Mouse (Mus musculus) right cerebral cortex, adult 2 months (tissue): ENCODE measurements around the gene Mob3b.

Experiments used
- DNase-seq, 2 experiments: peaks; one replicate each; pipeline ENCODE4 v3.0.0; 2021 to 2022; ENCODE audit warnings: low spot score in 2 of 2

Gene Mob3b

DNA sequence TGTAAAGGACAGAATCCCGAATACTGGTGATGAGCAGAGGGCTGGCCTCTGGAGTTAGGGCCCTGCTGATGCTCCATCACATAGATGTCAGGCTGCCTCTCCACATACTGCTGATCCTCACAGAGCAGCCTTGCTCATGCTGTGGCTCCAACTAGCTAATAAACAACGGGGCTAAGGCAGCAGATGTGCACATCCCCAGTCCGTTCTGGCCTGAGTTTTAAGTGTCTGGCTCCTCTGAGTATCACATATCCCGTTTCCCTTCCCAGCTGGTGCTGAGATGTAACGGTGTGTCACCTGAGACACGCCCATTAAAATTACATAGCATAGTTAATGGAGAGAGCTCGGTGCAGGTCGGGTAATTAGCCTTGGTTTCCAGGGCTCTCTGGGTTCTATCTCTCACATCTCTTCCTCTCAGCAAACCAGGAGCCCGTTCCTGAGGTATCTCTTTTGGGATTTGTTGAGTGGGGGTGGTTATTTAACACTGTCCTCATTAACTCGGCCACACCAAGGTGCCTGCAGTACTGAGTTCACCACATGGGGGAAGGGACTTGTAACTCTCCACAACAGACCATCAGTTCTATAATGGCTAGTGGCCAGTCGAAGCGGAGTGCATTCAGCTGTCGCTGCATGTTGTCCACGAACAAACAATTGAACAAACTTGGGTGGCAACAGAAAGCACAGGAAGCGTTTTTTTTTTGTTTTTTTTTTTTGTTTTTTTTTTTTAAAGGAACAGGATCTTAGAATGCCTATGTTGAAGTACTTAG, 92.0 kb downstream of the Mob3b start:
- DNase-seq, result no peak

DNA sequence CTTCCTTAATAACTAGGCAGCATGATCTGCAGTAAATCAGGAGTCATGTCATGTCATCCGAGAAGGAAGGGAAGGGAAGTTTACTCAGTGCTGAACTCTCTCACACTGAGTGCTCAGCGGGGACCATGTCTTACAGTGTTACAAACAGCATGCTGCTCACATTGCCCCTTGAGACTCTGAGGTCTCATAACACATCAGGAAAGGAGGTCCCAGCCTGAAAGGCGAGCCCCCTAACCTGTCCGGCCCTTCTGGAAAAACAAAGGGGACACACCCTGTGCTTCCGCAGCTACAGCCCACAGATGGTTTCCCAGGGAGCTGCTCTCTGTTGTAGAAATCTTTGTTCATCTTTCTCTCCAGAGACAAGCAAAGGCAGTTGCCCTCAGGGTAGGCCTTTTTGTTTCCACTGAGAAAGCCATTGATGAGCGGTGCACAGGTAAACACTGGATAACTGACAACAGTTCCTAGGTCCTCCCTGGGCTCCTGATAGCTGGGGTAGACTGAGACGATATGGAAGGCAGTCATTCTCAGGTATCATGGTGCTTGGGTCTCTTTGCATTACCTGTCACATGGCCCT, 94.1 kb downstream of the Mob3b start:
- DNase-seq, result no peak

DNA sequence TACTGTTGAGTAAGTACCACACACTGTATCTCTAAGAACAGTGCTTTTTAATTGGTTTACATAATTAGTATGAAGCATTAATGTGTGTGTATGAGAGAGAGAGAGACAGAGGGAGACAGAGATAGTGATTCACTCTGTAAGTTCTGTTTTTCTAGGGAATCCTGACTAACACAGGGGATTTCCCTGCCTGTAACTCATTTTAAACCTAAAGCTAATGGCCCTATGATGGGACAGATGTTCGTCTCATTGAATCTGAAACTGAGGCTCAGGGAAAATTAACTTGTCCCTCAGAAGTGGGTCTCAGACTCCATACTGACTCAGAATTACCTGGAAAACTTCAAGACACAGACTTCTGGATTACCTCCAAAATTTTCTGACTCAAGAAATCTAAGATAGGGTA, 96.3 kb downstream of the Mob3b start:
- DNase-seq, result no peak

DNA sequence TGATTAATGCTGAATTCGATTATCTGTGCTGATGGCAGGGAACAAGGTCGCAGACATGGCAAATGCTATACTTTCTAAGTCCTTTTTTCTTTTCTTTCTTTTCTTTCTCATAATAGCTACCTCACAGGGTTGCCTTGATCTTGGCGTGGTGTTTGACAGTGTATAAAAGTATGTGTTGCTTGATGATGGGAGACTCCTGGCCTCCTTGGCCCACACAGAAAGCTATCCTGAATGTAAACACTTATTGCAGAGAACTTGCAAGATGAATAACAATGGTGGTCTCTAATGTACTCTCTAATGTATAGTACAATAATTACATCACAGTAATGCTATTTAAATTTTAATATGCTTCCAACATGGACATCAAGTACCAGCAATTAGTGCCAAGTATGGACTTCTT, 96.9 kb downstream of the Mob3b start:
- no peak for DNase-seq

DNA sequence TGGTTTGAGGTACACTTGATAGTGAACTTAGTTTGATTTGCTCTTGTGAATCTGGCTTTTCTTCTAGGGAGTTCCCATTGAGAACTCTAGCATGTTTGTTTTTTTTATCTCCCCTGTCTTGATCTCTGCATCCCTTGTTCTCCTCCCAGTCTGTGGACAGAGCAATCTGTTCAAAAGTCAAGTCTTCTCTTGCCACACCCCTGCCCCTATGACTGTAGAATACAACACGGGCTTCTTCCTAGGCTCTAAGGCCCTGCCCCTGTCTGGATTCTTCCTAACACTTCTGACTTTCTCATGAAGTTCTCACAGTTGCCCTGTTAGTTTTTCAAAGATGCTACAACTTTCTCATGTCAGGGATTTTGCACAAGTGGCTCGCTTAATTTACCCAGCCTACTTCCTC, 102.9 kb downstream of the Mob3b start:
- DNase-seq, result no peak

DNA sequence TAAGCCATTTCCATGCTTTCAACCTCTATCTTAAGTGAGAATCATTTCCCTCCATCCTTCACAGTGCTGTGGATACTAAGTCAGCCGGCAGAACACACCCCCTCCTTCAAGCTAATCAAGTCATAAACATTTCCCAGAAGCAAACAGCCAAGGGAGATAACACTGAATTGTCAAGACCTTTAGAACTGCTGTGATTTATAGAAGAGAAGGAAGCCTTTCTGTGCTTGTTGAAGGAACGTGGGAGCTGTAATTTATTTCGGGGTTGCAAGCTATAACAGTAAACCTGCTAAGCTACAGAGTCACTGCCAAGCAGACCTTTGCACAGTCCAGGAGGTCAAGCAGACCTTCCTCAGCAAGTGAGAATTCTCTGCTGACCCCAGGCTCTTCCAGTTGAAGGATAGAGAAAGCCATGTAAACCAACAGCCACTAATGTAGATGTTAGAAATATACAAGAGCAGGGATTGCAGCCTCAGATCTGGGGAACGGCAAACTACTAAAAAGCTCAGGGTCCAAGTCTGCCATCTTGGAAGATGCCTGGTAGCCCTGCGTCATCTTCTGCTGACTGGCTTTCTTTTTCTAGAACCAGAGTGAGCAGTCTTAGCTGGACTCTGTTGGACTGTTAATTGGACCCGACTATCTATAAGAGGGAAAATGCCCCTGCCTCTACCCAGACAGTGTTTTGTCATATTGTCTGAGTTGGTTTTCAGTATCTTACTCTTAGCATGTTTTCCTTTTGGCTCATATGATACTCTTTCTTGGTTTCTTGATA, 104.9 kb downstream of the Mob3b start:
- no peak for DNase-seq

DNA sequence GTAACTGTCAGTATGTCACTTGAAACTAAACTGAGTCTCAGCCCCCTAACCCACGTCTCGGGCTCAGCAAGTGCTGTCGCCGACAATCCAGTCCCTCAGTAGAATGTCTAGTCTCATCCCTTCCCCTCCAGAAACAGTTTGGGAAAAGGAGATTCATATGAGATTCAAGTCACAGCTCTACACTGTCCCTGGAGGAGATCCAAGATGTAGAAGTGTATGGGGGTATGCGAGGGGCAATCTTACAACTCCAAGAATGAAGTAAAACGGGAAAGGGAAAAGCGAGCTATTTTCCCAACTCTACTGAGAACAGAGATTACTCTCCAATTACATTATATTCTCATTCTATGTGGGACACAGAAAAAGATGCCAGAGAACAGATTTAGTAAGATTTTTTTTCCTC, 106.1 kb downstream of the Mob3b start:
- DNase-seq, result no peak

DNA sequence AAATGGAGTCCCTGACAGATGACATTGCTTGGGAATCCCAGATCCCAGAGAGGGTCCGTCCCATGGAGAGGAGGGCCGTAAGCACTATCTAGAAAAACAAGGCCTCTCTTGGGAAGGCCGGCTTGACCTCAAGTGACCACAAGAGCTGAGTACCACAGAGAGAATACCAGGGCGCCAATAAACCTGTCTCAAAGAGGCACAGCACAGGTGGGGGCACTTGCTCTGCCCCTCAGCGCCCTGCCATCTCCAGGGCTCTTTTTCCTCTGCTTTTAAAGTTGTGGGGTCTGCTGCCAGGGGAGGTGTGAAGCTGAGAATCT, 107.6 kb downstream of the Mob3b start:
- no peak for DNase-seq

DNA sequence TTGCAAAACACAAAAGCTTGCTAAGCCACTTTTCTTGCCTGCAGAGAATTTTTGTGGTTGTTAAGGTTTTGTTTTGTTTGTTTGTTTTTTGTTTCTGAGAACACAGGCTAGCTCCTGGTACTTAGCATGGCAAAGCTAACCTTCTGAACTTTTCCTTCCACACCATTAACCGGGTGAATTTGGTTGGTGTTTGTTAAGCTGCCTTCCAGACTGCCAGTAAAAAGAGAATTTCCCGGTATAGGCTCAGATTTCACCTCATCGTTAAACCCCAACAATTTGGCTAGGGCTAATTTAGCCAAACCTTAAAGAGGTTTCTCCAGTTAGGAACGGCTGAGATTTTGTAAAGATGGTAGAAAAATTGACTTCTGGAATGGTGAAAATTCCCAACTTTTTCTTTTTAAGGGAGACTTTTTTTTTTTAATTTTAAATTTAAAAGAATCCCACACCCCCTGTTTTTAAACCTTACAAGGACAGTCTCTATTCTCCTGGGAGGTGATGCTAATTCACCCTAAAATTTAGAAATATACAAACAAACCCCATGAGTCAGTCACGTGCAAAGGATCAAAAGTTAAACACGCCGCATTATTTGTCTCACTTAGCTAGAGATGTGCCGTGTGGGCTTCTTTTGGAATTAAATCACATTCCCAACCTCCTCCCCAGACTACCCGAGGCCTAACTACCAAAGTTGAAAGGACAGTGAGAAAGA, 108.1 kb downstream of the Mob3b start:
- DNase-seq, result no peak

DNA sequence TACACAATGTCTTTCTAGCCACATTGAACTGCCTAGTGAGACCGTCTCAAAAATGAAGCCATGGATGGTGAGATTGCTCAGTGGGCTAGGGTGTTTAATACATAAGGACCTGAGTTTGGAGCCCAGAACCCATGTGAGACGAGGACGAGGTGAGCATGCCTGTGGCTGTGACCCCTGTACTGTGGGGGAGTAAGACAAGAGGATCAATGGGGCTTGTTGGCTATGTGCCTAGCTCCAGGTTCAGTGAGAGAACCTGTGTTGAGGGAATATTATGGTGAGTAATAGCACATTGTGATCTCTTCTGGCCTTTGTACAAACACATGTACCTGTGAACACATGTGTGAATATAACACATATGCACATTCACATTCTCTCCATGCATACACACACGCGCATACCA, 116.4 kb downstream of the Mob3b start:
- DNase-seq, result no peak

DNA sequence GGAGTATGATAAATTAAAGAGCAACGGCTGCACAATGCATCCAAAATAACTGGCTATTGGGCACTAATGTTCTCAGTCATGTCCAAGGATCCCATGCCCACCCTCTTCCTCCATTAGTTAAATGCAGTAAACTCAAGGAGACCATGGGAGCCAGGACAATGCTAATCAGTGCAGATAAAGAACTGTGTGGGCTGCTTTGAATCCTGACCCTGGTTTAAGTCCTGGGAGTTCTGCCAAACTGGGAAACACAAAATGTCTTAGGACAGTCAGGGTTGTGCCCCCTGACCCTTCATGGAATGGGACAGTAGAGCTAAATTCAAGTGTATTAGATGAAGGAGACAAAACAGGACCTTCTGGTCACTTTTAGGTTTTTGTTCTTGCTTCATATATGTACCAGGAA, 117.0 kb downstream of the Mob3b start:
- no peak for DNase-seq

DNA sequence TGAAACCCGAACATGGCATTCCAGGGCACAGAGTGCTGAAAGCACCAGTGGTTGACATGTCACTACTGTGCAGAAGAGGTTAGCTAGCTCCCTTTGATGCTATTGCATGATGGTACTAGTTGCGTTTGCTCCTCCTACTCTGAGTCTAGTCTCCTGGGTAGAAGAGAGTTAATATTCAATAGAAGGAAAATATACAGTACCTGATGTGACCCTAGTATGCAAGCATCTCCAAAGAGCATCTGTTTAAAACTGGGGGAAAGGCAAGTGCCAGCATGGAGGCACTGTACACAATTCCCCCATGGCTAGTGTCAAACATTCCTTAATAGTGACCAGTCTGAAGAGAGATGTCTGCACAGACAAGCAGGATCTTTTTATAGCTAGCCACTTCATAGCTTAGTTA, 119.5 kb downstream of the Mob3b start:
- DNase-seq, result no peak

DNA sequence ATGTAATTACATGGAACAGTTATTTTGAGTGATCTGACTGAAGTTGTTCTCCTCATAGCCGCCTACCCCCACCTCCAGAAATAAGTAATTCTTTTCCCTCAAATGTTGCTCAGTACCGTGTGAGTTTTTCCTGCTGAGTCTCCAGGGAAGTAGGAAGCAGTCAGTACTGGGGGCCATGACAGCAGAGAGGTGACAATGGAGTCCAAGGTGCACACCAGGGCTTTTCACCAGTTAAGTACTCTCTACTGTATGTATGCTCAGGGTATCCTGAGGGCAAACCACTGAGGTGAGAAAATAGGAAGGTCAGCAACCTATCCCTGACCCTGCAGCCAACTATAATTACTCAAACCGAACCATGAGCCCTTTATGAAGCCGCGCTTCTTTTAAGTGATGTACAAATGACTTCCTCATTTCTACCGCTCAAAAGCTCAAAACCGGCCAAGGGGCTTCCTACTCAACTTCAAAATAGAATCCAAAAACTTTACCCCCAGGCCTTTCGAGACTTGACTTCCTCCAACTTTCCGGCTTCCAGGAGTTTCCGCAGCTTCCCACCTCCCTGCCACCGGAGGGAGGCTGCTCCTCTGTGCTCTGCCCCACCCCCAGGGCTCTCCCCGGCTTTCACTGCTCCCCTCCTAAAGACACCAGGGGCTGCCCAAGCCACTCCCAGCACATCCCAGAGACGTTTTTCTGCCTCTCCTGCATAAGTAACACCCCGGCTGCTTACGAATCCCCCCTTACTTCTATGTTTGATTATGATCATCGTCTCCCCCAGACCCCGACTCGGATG, 122.6 kb downstream of the Mob3b start:
- DNase-seq, result no peak

DNA sequence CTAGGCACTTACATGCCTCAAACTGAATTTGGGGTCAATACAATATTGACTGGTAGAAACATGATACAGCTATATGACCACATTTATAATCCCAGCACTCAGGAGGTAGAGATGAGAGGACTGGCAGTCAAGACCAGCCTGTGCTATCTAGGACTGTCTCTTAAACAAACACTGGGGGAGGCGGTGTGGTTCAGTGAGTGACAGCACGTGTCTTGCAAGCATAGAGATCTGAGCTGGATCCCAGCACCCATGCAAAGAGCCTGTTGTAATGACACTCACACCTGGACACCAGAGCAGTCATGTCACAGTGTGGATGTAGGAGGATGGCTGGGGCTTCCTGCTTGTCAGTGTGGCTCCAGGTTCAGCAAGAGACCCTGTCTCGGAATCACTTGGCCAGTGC, 124.5 kb downstream of the Mob3b start:
- no peak for DNase-seq

DNA sequence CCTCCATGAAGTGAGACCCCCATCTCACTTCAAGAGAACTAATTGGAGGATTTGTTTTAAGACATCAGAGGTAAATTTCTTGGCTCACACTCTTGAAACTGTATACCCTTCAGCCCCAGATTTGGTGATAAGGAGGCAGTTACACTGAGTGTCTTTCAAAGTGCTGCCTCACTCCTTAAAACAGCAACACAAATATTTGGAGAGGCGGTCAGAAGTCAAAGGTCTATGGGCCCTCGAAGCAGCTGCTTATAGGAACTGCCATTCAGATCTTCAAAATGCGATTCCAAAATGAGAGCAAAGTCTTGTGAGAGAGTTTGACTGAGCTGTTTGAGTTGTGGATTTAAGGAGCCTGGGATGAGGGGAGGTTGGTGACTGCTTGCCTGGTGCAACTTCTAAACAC, 125.7 kb downstream of the Mob3b start:
- DNase-seq, result no peak

DNA sequence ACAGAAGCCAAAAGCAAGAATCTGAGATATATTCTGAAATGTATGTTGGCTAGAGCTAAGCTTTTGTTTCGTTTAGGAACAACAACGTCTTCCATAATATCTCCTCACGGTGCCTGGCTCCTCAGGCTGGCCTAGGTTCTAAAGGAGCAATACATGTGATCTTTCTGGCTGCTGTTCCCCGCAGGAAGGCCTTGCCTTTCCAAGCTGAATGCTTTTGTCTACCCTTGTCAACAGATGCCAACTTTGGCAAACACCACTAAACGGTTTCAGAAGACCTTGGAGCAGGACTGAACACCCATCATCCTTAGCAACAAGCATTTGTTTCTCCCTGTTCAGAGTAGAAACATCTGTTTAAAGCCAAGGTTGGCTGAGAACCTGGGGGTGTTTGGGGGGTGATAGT, 126.1 kb downstream of the Mob3b start:
- no peak for DNase-seq

DNA sequence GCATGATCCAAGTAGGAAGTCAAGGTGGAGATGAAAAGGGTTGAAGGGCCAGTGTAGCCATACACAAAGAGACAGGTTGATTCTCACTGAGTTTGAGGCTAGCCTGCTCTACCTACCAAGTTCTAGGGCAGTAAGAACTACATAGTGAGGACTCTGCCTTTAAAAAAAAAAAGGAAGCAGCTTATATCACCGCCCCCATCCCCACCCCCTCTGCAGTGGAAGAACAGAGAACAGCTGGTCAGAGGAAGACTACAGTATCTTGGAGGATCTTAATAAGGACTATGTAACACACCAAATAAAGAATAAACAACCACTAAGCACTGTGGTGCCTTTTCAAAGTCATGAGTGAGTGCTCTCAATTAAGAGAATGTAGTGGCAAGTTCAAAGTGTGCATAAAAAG, 138.9 kb downstream of the Mob3b start:
- DNase-seq, result no peak

DNA sequence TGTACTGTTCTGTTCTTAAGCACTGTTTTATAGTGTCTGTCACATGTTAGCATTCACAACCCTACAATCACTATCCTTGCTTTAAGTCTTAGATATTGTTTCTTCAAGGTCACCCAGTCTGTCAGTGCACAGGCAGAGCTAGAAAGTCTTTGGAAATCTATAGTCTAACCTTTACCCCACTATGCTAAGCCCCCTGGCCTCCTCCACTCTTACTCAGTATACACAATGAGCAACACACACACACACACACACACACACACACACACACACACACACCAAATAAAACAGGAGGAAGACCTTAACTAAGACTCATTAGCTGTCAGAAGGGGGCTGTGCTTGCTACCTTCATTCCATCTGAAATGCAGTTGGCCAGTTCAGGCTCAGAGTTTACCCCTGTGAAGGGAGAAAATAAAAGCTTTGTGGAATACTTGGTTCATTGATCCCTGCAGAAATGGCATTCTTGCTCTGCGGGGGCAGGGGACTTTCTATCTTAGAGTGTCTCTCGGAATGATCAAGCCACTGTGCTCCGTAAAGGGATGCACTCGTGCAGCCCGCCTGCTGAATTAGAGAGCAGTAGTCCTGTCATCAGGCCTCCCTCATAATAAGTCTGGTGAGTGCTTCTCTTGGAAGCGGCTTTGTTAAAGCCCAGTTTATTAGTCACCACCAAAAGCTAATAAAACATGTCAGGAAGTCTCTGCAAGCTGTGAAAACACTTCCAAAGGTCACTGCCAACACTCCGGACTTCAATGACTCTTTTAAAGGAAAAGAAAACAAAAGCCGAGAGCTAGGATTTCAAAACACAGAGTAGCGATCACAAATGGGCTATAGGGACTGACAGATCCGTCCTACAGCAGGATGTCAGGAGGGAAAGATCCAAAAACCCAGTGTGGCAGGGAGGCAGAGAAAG, 144.6 kb downstream of the Mob3b start:
- no peak for DNase-seq

DNA sequence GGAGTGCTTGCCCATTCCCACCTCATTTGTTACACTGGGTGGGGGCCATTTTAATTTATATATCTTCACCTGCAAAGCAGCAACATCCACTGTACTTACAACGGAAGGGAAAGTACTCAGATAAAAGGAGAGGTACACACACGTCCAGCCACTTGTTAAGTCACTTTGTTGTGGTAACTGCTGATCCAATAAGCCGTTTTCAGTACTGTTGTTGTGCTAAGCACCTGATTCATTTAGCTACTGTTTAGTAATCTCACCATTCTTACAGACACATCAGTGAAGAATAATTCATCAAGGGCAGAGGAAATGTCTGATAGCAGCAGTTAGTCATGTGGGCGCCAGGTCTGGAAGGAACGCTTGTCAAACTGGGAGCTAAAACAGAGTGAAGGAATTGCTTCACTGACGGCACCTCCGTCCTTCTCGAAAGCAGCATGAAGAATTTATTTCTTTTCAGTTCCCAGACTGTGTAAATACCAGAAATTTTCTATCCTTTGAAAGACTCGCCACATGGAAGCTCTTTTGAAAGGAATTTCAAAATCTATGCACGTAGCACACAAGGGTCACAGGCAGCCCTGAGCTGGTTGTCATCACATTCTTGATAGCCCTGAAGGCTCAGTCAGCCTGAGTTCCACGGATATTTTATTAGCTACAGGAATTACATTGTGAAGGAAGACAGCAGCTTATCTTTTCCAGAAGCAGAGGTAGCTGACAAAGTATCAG, 150.6 kb downstream of the Mob3b start:
- DNase-seq, result no peak

DNA sequence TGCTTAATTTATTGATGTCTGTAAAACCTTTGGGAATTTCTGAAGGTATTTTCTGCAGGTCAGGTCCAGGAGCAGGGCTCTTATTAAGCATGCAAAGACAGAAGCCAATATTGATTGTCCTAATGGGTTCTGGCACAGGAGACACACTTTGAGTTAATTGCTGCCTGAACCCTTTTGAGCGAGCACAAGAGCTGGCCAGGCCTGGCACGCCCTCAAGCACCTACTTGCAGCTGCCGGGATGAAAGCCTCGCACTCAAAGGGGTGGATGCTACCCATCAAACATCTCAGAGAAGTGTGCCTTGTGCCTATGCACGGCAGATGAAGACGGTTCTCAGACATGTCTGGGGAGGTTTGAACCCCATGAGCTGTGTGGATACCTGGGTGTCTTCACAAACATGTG, 151.2 kb downstream of the Mob3b start:
- no peak for DNase-seq
